Mouse (Mus musculus) stomach, embryonic 15.5 days (tissue): ENCODE data around the gene Klra6. TPM values are rescaled to one million over a fixed set of nuclear protein-coding genes. Genes with fewer than 3 reads are reported as not detected.
"Not testable (repeated sequence)": the region's sequence is repeated elsewhere in the genome, so short reads cannot be mapped to it uniquely, and the experiment has no call there.

Experiments used
- ATAC-seq: fragments of 200-750 bp; cut with Nextera tagmentation; 2 replicates; pipeline ENCODE4 v1.8.0; 2017; ENCODE audit warnings: low read depth, moderate number of reproducible peaks, moderate TSS enrichment; ENCODE audit not compliant: insufficient read depth, low FRiP score
- H3K27ac ChIP-seq: fragments of 300-500 bp; sonication (generic); 2 replicates; pipeline ENCODE4 v1.5.1; 2015; ENCODE audit warnings: mild to moderate bottlenecking, inconsistent platforms
- H3K27me3 ChIP-seq: fragments of 300-500 bp; sonication (generic); replicated peaks from 2 replicates; pipeline ENCODE4 v1.6.1; 2015; ENCODE audit warnings: inconsistent platforms
- H3K36me3 ChIP-seq: fragments of 300-500 bp; sonication (generic); 2 replicates; pipeline ENCODE4 v1.6.1; 2015; ENCODE audit warnings: inconsistent platforms
- H3K4me1 ChIP-seq: fragments of 300-500 bp; sonication (generic); 2 replicates; pipeline ENCODE4 v1.6.1; 2015; ENCODE audit warnings: inconsistent platforms
- H3K4me2 ChIP-seq: fragments of 300-500 bp; sonication (generic); 2 replicates; pipeline ENCODE4 v1.6.1; 2015; ENCODE audit warnings: mild to moderate bottlenecking, inconsistent platforms
- H3K4me3 ChIP-seq: fragments of 300-500 bp; sonication (generic); replicated peaks from 2 replicates; pipeline ENCODE4 v1.5.1; 2015; ENCODE audit warnings: inconsistent platforms
- H3K9ac ChIP-seq: fragments of 300-500 bp; sonication (generic); 2 replicates; pipeline ENCODE4 v1.6.1; 2015; ENCODE audit warnings: inconsistent platforms
- H3K9me3 ChIP-seq: fragments of 300-500 bp; sonication (generic); 2 replicates; pipeline ENCODE4 v1.6.1; 2016; ENCODE audit warnings: inconsistent platforms
- WGBS: fragments of 180-500 bp; shearing (Covaris S2); methylation state at CpG from one replicate; pipeline ENCODE4 v1.1.7; 2015; 5-methylcytosine and 5-hydroxymethylcytosine counted together
- polyA plus RNA-seq: library from polyadenylated mRNA; unstranded; fragments of >200 nt; fragmentation: Nextera tagmentation; extraction: Ambion mirVana; gene quantifications from 2 replicates; pipeline ENCODE4 v1.2.1, GENCODE M21; 2015

Klra6 gene
- not detected in 2 replicates for polyA plus RNA-seq

DNA sequence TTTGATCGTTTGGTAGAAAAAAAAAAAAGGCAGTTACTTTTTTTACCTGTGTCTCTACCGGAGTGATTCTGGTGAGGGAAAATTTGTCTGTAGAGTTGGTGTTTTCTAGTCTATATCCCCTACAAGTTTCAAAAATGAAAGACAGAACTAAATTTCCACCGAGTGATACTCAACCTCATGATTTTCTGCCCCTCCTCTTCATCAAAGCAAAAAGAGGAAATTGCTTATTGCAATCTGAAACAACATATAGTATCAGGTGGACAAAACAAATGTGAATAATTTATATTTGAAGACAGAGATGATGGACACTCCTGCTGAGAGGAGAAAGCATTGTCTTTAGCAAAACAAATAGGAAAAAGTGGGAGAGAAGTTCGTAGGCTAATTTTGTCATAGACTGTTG is at the start of gene Klra6:
Klra6 (minus strand) TSS at position 101 of the 400 bp plus-strand sequence.
- Histone ChIP-seq H3K36me3 (no peaks in the 10 kb centered on the region), H3K4me1 (no peaks in the 10 kb centered on the region), H3K4me2 (no peak within 1 kb of the TSS), H3K9ac (no peak within 1 kb of the TSS), H3K27me3 (no peaks in the 10 kb centered on the region), H3K4me3 (no peak within 1 kb of the TSS), H3K9me3 (no peaks in the 10 kb centered on the region), H3K27ac (no peak within 1 kb of the TSS)
- ATAC-seq = no peak
- 78% methylated on average over 4 of the region's 4 CpGs for WGBS

DNA sequence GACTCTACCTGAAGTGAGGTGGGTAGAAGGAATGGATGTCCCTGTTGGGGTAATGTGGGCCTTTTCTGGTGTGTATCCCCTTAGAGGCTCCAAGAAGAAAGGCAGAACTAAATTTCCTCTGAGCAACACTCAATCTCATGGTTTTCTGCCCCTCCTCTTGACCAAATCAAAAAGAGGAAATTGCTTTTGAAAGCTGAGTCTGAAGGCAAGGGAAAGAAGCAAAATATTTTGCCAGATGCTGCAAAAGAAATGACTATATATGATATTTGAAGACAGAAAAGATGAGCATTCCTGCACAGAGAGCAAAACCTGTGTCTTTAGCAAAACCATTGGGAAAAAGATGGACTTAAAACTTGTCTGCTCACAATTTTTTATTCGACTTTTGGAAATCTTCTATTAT is 40.4 kb upstream of the Klra6 start, which contains the start of gene Klra4:
Klra4 (minus strand) TSS at position 101 of the 400 bp plus-strand sequence.
- not testable (repeated sequence) for H3K27ac ChIP-seq, H3K27me3 ChIP-seq, H3K9ac ChIP-seq, ATAC-seq, H3K4me3 ChIP-seq, H3K36me3 ChIP-seq, H3K4me2 ChIP-seq, H3K9me3 ChIP-seq, H3K4me1 ChIP-seq
- 59% methylated on average over 1 of the region's 1 CpGs for WGBS

DNA sequence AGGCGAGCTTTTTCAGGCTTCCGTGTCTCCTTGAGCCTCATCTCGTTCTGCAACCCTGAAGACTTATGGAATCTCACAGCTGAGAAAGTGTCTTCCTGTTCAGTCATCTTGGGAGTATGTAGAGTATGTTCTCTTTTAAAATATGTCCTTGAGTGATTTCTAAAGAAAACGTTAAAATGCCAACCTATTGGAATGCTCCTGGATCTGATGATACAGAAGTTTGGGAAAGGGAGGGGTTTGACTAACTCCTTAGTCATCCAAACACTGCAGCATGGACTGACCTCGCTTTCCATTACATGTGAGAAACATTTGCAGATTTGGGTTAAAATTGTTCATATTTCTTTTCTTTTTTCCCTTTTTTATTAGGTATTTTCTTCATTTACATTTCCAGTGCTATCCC is 38.4 kb upstream of the Klra6 start:
- no peak overlapping the region for H3K4me2 ChIP-seq
- 73% methylated on average over 5 of the region's 5 CpGs for WGBS
- H3K9me3 ChIP-seq = no peaks in the 10 kb centered on the region
- H3K4me3 ChIP-seq = no peak overlapping the region
- no peaks in the 10 kb centered on the region for H3K4me1 ChIP-seq
- no peak overlapping the region for H3K27ac ChIP-seq
- no peaks in the 10 kb centered on the region for H3K36me3 ChIP-seq
- H3K9ac ChIP-seq = no peak overlapping the region
- H3K27me3 ChIP-seq = no peaks in the 10 kb centered on the region
- no peak for ATAC-seq

DNA sequence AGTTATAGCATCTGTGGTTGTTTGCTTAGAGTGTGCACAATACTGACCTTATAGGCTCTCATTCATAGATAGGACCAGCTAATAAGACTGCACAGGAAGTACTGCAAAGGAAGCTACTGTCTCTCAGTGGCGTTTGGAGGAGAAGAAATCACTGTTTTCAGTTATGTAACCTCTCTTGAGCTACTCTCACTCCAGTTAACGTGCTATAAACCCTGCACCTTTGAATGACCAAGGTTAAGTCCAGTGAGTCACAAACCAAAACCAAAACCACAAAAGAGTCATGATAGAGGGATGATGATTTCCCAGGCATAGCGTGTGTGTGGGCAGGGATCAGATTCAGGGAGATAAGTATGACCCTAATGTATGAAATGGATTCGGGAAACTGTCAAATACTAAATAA is 8.4 kb upstream of the Klra6 start:
- not testable (repeated sequence) for H3K4me2 ChIP-seq, H3K27ac ChIP-seq, H3K9ac ChIP-seq, H3K4me1 ChIP-seq, H3K36me3 ChIP-seq, H3K4me3 ChIP-seq, H3K9me3 ChIP-seq, ATAC-seq, H3K27me3 ChIP-seq
- 53% methylated on average over 4 of the region's 4 CpGs for whole genome bisulfite sequencing

DNA sequence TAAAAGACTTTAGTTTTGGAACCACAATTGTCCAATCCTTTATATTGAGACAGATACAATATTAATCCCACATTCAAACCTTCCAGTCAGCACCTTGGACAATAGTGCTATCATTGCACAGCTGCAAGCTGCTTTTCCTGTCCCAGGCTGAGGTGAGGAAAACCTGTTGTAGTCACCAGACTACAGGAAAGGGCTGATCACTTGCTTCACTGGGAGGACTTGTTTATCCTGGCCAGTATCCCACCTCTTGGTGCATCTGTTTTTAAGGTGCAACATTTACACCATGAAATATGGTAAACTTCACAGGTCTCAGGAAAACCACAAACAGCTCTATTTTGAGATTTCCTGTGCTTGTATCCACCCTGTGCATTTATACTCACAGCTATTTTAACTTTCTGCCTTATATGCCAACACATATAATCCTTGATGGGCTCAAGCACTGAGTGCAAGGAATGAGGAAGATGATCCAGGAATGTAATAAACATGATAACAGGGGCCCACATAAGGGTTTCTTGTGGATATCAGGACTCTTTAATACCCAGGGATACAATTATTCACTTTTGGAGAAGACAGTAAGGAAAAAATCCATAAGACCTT is 4.8 kb upstream of the Klra6 start:
- not testable (repeated sequence) for H3K4me1 ChIP-seq, H3K4me2 ChIP-seq, H3K27me3 ChIP-seq, H3K9me3 ChIP-seq, H3K9ac ChIP-seq, H3K27ac ChIP-seq, H3K36me3 ChIP-seq, ATAC-seq, H3K4me3 ChIP-seq

Other genes with a start within 250 kb of the Klra6 start
- gene Gm156, start 242.7 kb downstream of the Klra6 start, polyA plus RNA-seq = not detected in 2 replicates
- not detected in 2 replicates for gene Gm17631, start 164.3 kb downstream of the Klra6 start, polyA plus RNA-seq
- 0.15 TPM in 1 of 2 replicates, not detected in the other for gene Klra17, start 150.3 kb downstream of the Klra6 start, polyA plus RNA-seq
- gene Klra5, start 109.3 kb downstream of the Klra6 start, polyA plus RNA-seq = 0.21 TPM in 1 of 2 replicates, not detected in the other
- gene Klra4, start 40.3 kb upstream of the Klra6 start, polyA plus RNA-seq = not detected in 2 replicates
- not detected in 2 replicates for gene Klra8, start 102.9 kb upstream of the Klra6 start, polyA plus RNA-seq
- gene Klra9, start 166.2 kb upstream of the Klra6 start, polyA plus RNA-seq = not detected in 2 replicates
- not detected in 2 replicates for gene Klra7, start 206.4 kb upstream of the Klra6 start, polyA plus RNA-seq